Mouse (Mus musculus) left cerebral cortex, postnatal 36 days (tissue): ENCODE measurements around the gene Rabl6. TPM values are rescaled to one million over a fixed set of nuclear protein-coding genes. Genes with fewer than 3 reads are reported as not detected.
"Not testable (repeated sequence)": the region's sequence is repeated elsewhere in the genome, so short reads cannot be mapped to it uniquely, and the experiment has no call there.

Experiments used
- DNase-seq, 2 experiments: peaks; one replicate each; pipeline ENCODE4 v3.0.0; 2021 to 2022; ENCODE audit warnings: low spot score in 2 of 2, mixed read lengths in 1 of 2
- intact Hi-C: fragments of 180-260 bp; cut with DNase I; formaldehyde crosslinking; loops from one replicate; pipeline ENCODE4 v1.15.1; 2025
- total RNA-seq, 2 experiments: library from RNA; stranded (reverse); gene quantifications; 2 replicates each; pipeline ENCODE4 v1.2.3; 2021

Rabl6 gene
- total RNA-seq, 2 experiments from 2014 or later: 144 to 160 TPM

- intact Hi-C loops, DNase-seq: not testable (repeated sequence)
Observed at GRCm38 (mm10) chr2:25553171-25553786, 55.0 kb downstream of the Rabl6 start.

- intact Hi-C loops: no loop called here
Observed at GRCm38 (mm10) chr2:25551186-25551585, 57.1 kb downstream of the Rabl6 start.

GRCm38 (mm10) chr2:25549021-25549991 lies 59.0 kb downstream of the Rabl6 start:
- intact Hi-C loops: loop anchor here (5.0 kb wide), 1 partner anchor 122 kb away; the partner anchor contains the start of gene Abca2
- no peak for DNase-seq

More at GRCm38 (mm10) chr2:25551186-25551585, 57.1 kb downstream of the Rabl6 start:
- no peak for DNase-seq

- peak; percentile 97 to 99 for DNase-seq
- intact Hi-C loops: loop anchor here (5.0 kb wide), 1 partner anchor 120 kb away; the partner anchor contains the start of gene Abca2
Observed at GRCm38 (mm10) chr2:25546811-25547491, 61.4 kb downstream of the Rabl6 start, which contains the start of gene Traf2. Gene Traf2, minus strand, starts transcription at chr2:25546940.

- no peak for DNase-seq
- intact Hi-C loops: loop anchor here (5.0 kb wide), 1 partner anchor 119 kb away; the partner anchor contains the start of gene Abca2
Observed at GRCm38 (mm10) chr2:25545996-25546810, 62.1 kb downstream of the Rabl6 start.

- intact Hi-C loops: no loop called here
- DNase-seq: no peak
Observed at GRCm38 (mm10) chr2:25541644-25542367, 66.5 kb downstream of the Rabl6 start.

- intact Hi-C loops: no loop called here
Observed at GRCm38 (mm10) chr2:25540541-25540948, 67.8 kb downstream of the Rabl6 start.

GRCm38 (mm10) chr2:25536531-25536930 lies 71.8 kb downstream of the Rabl6 start:
- intact Hi-C loops: no loop called here

More at GRCm38 (mm10) chr2:25540541-25540948, 67.8 kb downstream of the Rabl6 start:
- no peak for DNase-seq

GRCm38 (mm10) chr2:25534866-25535182 lies 73.5 kb downstream of the Rabl6 start:
- intact Hi-C loops: no loop called here
- DNase-seq: no peak

More at GRCm38 (mm10) chr2:25536531-25536930, 71.8 kb downstream of the Rabl6 start:
- no peak for DNase-seq

GRCm38 (mm10) chr2:25534178-25534865 lies 74.0 kb downstream of the Rabl6 start:
- intact Hi-C loops: no loop called here
- peak in 1 of 2 experiments; percentile 21 for DNase-seq

- intact Hi-C loops: no loop called here
- DNase-seq: no peak
Observed at GRCm38 (mm10) chr2:25533707-25534106, 74.6 kb downstream of the Rabl6 start.

Other genes starting within 250 kb of the Rabl6 start
- 10 to 100 TPM; 17.0 to 20.8 TPM for gene Uap1l1, start 242.8 kb downstream of the Rabl6 start, total RNA-seq
- gene Sapcd2, start 236.2 kb downstream of the Rabl6 start, total RNA-seq: 1 to 10 TPM; 2.7 to 4.1 TPM
- gene Entpd2, start 212.6 kb downstream of the Rabl6 start, total RNA-seq: 10 to 100 TPM; 12.0 to 13.9 TPM
- 100 to 1,000 TPM; 325 to 339 TPM for gene Npdc1, start 209.2 kb downstream of the Rabl6 start, total RNA-seq
- under 1 TPM in 1 of 2 experiments, not detected in 1; 0.20 TPM for gene Fut7, start 185.3 kb downstream of the Rabl6 start, total RNA-seq
- 100 to 1,000 TPM; 169 to 174 TPM for gene Abca2, start 179.8 kb downstream of the Rabl6 start, total RNA-seq
- under 1 TPM in 1 of 2 experiments, not detected in 1; 0.69 TPM for gene Clic3, start 151.7 kb downstream of the Rabl6 start, total RNA-seq
- 10 to 100 TPM; 72.8 to 75.8 TPM for gene Paxx, start 147.4 kb downstream of the Rabl6 start, total RNA-seq
- 1,000 to 10,000 TPM; 1,442 to 2,237 TPM for gene Ptgds, start 138.5 kb downstream of the Rabl6 start, total RNA-seq
- not detected for gene Lcn12, start 114.6 kb downstream of the Rabl6 start, total RNA-seq
- 100 to 1,000 TPM; 107 to 127 TPM for gene Fbxw5, start 107.8 kb downstream of the Rabl6 start, total RNA-seq
- gene C8g, start 106.8 kb downstream of the Rabl6 start, total RNA-seq: 1 to 10 TPM; 1.0 to 1.6 TPM
- 1 to 10 TPM; 8.7 to 9.3 TPM for gene Traf2, start 61.6 kb downstream of the Rabl6 start, total RNA-seq
- 100 to 1,000 TPM; 189 to 236 TPM for gene Edf1, start 50.7 kb downstream of the Rabl6 start, total RNA-seq
- 1 to 10 TPM; 1.4 to 2.4 TPM for gene Mamdc4, start 33.7 kb downstream of the Rabl6 start, total RNA-seq
- 10 to 100 TPM; 74.6 to 75.4 TPM for gene Phpt1, start 33.3 kb downstream of the Rabl6 start, total RNA-seq
- gene Ajm1, start 26.8 kb downstream of the Rabl6 start, total RNA-seq: 100 to 1,000 TPM in 1 of 2 experiments, 10 to 100 TPM in 1; 99.8 to 110 TPM
- not detected for gene Ccdc183, start 9.2 kb upstream of the Rabl6 start, total RNA-seq
- gene Tmem141, start 13.5 kb upstream of the Rabl6 start, total RNA-seq: 10 to 100 TPM; 19.8 to 29.2 TPM
- under 1 TPM; 0.25 to 0.50 TPM for gene Fcna, start 19.5 kb upstream of the Rabl6 start, total RNA-seq
- gene Lcn8, start 44.6 kb upstream of the Rabl6 start, total RNA-seq: not detected
- gene Lcn5, start 49.4 kb upstream of the Rabl6 start, total RNA-seq: not detected
- not detected for gene Lcn6, start 68.3 kb upstream of the Rabl6 start, total RNA-seq
- gene Lcn10, start 74.2 kb upstream of the Rabl6 start, total RNA-seq: not detected
- gene Obp2a, start 91.5 kb upstream of the Rabl6 start, total RNA-seq: not detected
- gene Bmyc, start 98.2 kb upstream of the Rabl6 start, total RNA-seq: 100 to 1,000 TPM in 1 of 2 experiments, 10 to 100 TPM in 1; 83.5 to 107 TPM
- gene Obp2b, start 128.5 kb upstream of the Rabl6 start, total RNA-seq: not detected
- not detected for gene Lcn3, start 157.0 kb upstream of the Rabl6 start, total RNA-seq
- gene Lcn11, start 168.5 kb upstream of the Rabl6 start, total RNA-seq: not detected
- gene Gm13539, start 173.7 kb upstream of the Rabl6 start, total RNA-seq: not detected
- gene Glt6d1, start 207.3 kb upstream of the Rabl6 start, total RNA-seq: not detected
- gene Lcn9, start 214.6 kb upstream of the Rabl6 start, total RNA-seq: not detected
- not detected for gene Sohlh1, start 238.7 kb upstream of the Rabl6 start, total RNA-seq